Mouse (Mus musculus) megakaryocyte, adult 5-6 weeks (primary cell): ENCODE measurements around the gene Nt5dc3. TPM values are rescaled to one million over a fixed set of nuclear protein-coding genes. Genes with fewer than 3 reads are reported as not detected.
A peak's percentile ranks its signal among the peaks of the same experiment; 100 is the strongest.

Experiments used
- ATAC-seq: 2 replicates; pipeline ENCODE4 v1.8.0; 2016; ENCODE audit warnings: mild to moderate bottlenecking, inconsistent platforms; ENCODE audit not compliant: poor library complexity, severe bottlenecking
- total RNA-seq, 2 experiments: library from RNA; stranded (forward) in 1 of 2; stranded (reverse) in 1 of 2; fragments of 153-499, 151-499 nt in 1 of 2; fragments of 221-1000, 200-1000 nt in 1 of 2; gene quantifications; 2 replicates each; pipeline versions ENCODE4 v1.2.3 to v1.2.4; 2015 to 2017

The Nt5dc3 gene
- total RNA-seq, 2 experiments from 2014 or later = 1.8 to 2.5 TPM

GRCm38 (mm10) chr10:86777614-86778319 is 1.0 kb upstream of the Nt5dc3 start:
- ATAC-seq = no peak; the same call in 1 of the 2 replicates

- peak; percentile 0; the same call in 1 of the 2 replicates for ATAC-seq
Measured at GRCm38 (mm10) chr10:86779117-86779755, 431 bp downstream of the Nt5dc3 start.

GRCm38 (mm10) chr10:86779816-86780500 is 1.2 kb downstream of the Nt5dc3 start:
- no peak; the same call in 1 of the 2 replicates for ATAC-seq

GRCm38 (mm10) chr10:86781641-86782040 is 2.8 kb downstream of the Nt5dc3 start:
- ATAC-seq = no peak

- no peak for ATAC-seq
Measured at GRCm38 (mm10) chr10:86782656-86783055, 3.9 kb downstream of the Nt5dc3 start.

GRCm38 (mm10) chr10:86783561-86783960 is 4.8 kb downstream of the Nt5dc3 start:
- ATAC-seq = no peak

- ATAC-seq = no peak
Measured at GRCm38 (mm10) chr10:86784126-86784675, 5.4 kb downstream of the Nt5dc3 start.

GRCm38 (mm10) chr10:86785396-86785795 is 6.6 kb downstream of the Nt5dc3 start:
- ATAC-seq = no peak

GRCm38 (mm10) chr10:86786083-86786482 is 7.3 kb downstream of the Nt5dc3 start:
- no peak for ATAC-seq

GRCm38 (mm10) chr10:86788193-86788592 is 9.4 kb downstream of the Nt5dc3 start:
- no peak for ATAC-seq

- ATAC-seq = no peak
Measured at GRCm38 (mm10) chr10:86789146-86789672, 10.4 kb downstream of the Nt5dc3 start.

GRCm38 (mm10) chr10:86791507-86792184 is 12.8 kb downstream of the Nt5dc3 start:
- ATAC-seq = no peak

GRCm38 (mm10) chr10:86793509-86793951 is 14.7 kb downstream of the Nt5dc3 start:
- no peak for ATAC-seq

- ATAC-seq = no peak
Measured at GRCm38 (mm10) chr10:86794196-86794595, 15.4 kb downstream of the Nt5dc3 start.

GRCm38 (mm10) chr10:86794794-86795535 is 16.2 kb downstream of the Nt5dc3 start:
- ATAC-seq = no peak

GRCm38 (mm10) chr10:86796073-86796741 is 17.4 kb downstream of the Nt5dc3 start:
- ATAC-seq = no peak

GRCm38 (mm10) chr10:86807362-86807761 is 28.6 kb downstream of the Nt5dc3 start:
- no peak for ATAC-seq

- ATAC-seq = no peak
Measured at GRCm38 (mm10) chr10:86808013-86808758, 29.4 kb downstream of the Nt5dc3 start.

GRCm38 (mm10) chr10:86810000-86810399 is 31.2 kb downstream of the Nt5dc3 start:
- no peak for ATAC-seq
